Mouse (Mus musculus): ENCODE results near the gene Gm45837.

DNA sequence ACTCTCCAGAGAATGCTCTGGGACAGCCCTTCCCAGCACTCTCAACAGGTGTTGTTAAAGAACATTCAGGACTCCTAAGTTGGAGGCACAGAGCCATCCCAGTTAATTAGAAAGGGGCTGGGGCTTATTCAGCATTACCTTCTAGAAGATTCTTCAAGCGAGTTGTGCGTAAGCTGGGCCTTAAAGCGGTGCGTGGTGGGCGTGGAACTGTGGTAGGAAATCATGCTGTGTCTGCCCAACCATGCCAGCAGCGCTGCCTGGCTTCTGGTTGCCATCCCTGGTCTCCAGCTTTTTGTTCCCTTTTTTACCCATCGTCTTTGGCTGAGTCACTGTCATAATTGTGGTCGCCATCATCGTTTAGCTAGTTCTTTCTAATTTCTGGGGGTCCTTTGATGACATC is 43.8 kb downstream of the Gm45837 start:
- TF ChIP-seq ZMIZ1 (IDR thresholded peaks at IDR 0.05; ENCODE audit: low read depth, low read length): no peak
- TF ChIP-seq EP300 (IDR thresholded peaks at IDR 0.05; ENCODE audit: low read depth in 1 of 2, low read length in 2 of 2): no peak
- no peak for TF ChIP-seq CTCF (IDR thresholded peaks at IDR 0.05 in 2 of 3, conservative IDR thresholded peaks at IDR 0.05 in 1 of 3; ENCODE audit: control insufficient read depth in 1 of 3, insufficient read depth in 1 of 3, low read depth in 2 of 3, low read length in 3 of 3, poor library complexity in 1 of 3, severe bottlenecking in 1 of 3)
- no peak for TF ChIP-seq MAFK (IDR thresholded peaks at IDR 0.05; ENCODE audit: borderline replicate concordance, low read depth, low read length)
- TF ChIP-seq POLR2AphosphoS2 (IDR thresholded peaks at IDR 0.05; ENCODE audit: low read length): no peak
- TF ChIP-seq MXI1 (IDR thresholded peaks at IDR 0.05; ENCODE audit: low read depth, low read length): no peak
- TF ChIP-seq MEF2A (IDR thresholded peaks at IDR 0.05; ENCODE audit: extremely low read depth, insufficient replicate concordance, low read depth, low read length, poor library complexity, severe bottlenecking): no peak

Measured in MEL (cell line).